15 mouse cellular contexts compared by ENCODE assay signal in genomic region chr2:165310818-165311425, GRCm38 (mm10). TPM values are rescaled to one million over a fixed set of nuclear protein-coding genes. Genes with fewer than 3 reads are reported as not detected.
DNase-seq lines count a peak whose midpoint lies in the region; ATAC-seq and TF ChIP-seq lines count a peak whose summit lies in the region.
"Had no signal": no experiment of that assay in that cellular context is flagged by ENCODE, and none has a peak within 500 bp of the region (broad histone marks: within the 10 kb centered on the region; RNA-seq: fewer than 3 reads in every experiment).

No protein-coding gene starts in this region.

- TF ChIP-seq CTCF in hindbrain, postnatal 0 days (IDR thresholded peaks at IDR 0.05; ENCODE audit: low read depth) = no peak

- intact Hi-C loops in heart, postnatal 25 days (cut with DNase I) = no loop called here

- peak; percentile 68 for DNase-seq in cerebellum, adult 9-10 months
- DNase-seq in cerebellum, adult 11 months = no peak
- peak; percentile 66 to 69 for DNase-seq in cerebellum, postnatal 10 days
- DNase-seq in hindbrain, postnatal 0 days (ENCODE audit: low spot score) = peak; percentile 42
- DNase-seq in heart, postnatal 25 days (ENCODE audit: low spot score) = no peak
- DNase-seq in MN1 (ENCODE audit: low spot score) = no peak
- no peak for DNase-seq in ovary, postnatal 10 days (ENCODE audit: low spot score)
- DNase-seq: kidney, adult 9 months; liver, embryonic 13.5 days had no signal

- WGBS in forebrain, embryonic 13.5 days = 23% methylated on average over 13 of the region's 13 CpGs
- 33% methylated on average over 13 of the region's 13 CpGs for WGBS in hindbrain, postnatal 0 days

- peaks cover 48% of the 10 kb centered on the region for H3K4me1 ChIP-seq in forebrain, embryonic 13.5 days
- H3K4me1 ChIP-seq in hindbrain, postnatal 0 days (ENCODE audit: insufficient read depth, low read length) = peaks cover 18% of the 10 kb centered on the region

- H3K9ac ChIP-seq in forebrain, embryonic 13.5 days = no peak overlapping the region
- no peak overlapping the region for H3K9ac ChIP-seq in hindbrain, postnatal 0 days (replicated peaks; ENCODE audit: low read length)
- H3K9ac ChIP-seq: liver, embryonic 13.5 days had no signal

- peak overlapping the region; percentile 38; the same call in 1 of the 2 replicates for H3K27ac ChIP-seq in forebrain, embryonic 13.5 days
- peak overlapping the region; percentile 54; the same call in 1 of the 2 replicates for H3K27ac ChIP-seq in hindbrain, postnatal 0 days
- H3K27ac ChIP-seq: liver, embryonic 13.5 days had no signal

- no peaks in the 10 kb centered on the region for H3K9me3 ChIP-seq in forebrain, embryonic 13.5 days (replicated peaks)
- H3K9me3 ChIP-seq in hindbrain, postnatal 0 days (ENCODE audit: low read length) = no peaks in the 10 kb centered on the region
- H3K9me3 ChIP-seq: liver, embryonic 13.5 days had no signal

- peaks cover 82% of the 10 kb centered on the region for H3K36me3 ChIP-seq in forebrain, embryonic 13.5 days (ENCODE audit: poor library complexity, severe bottlenecking)
- peaks cover 49% of the 10 kb centered on the region for H3K36me3 ChIP-seq in hindbrain, postnatal 0 days (ENCODE audit: insufficient read depth, low read length)

- H3K27me3 ChIP-seq in forebrain, embryonic 13.5 days = no peaks in the 10 kb centered on the region
- H3K27me3 ChIP-seq in hindbrain, postnatal 0 days (ENCODE audit: insufficient read depth, low read length) = no peaks in the 10 kb centered on the region
- H3K27me3 ChIP-seq: liver, embryonic 13.5 days had no signal

- no peak overlapping the region for H3K4me2 ChIP-seq in forebrain, embryonic 13.5 days
- no peak overlapping the region for H3K4me2 ChIP-seq in hindbrain, postnatal 0 days (ENCODE audit: low read depth, low read length)
- H3K4me2 ChIP-seq: heart, embryonic 11.5 days; liver, embryonic 13.5 days had no signal

- ATAC-seq in forebrain, embryonic 13.5 days = no peak
- ATAC-seq in hindbrain, postnatal 0 days = 0 out of 2 replicates have a peak, but pooled peaks have one; percentile 11
- ATAC-seq: lung, postnatal 0 days had no signal

- H3K4me3 ChIP-seq in forebrain, embryonic 13.5 days = no peak overlapping the region
- H3K4me3 ChIP-seq in hindbrain, postnatal 0 days (ENCODE audit: low read length) = no peak overlapping the region
- H3K4me3 ChIP-seq: erythroblast, embryonic 14.5 days; liver, embryonic 13.5 days had no signal

RNA-seq across cellular contexts. Expression of gene Elmo2, which starts 15.4 kb away (rescaled TPM):
- 90.5 and 101 TPM in 2 replicates for polyA plus RNA-seq in forebrain, embryonic 13.5 days (2015; fragmentation: Nextera tagmentation; extraction: Ambion mirVana)
- total RNA-seq in hindbrain, postnatal 0 days (2014; rRNA removed) = 99.4 and 105 TPM in 2 replicates
- polyA plus RNA-seq in hindbrain, postnatal 0 days (2015; fragmentation: Nextera tagmentation; extraction: Ambion mirVana) = 68.9 and 71.8 TPM in 2 replicates
- 10 to 100 TPM; 18.8 to 20.5 TPM for total RNA-seq in heart, postnatal 25 days (2021)

RNA-seq across cellular contexts. Expression of gene Slc35c2, which starts 23.3 kb away (rescaled TPM):
- polyA plus RNA-seq in forebrain, embryonic 13.5 days (2015; fragmentation: Nextera tagmentation; extraction: Ambion mirVana) = 63.8 and 67.2 TPM in 2 replicates
- total RNA-seq in hindbrain, postnatal 0 days (2014; rRNA removed) = 97.1 and 120 TPM in 2 replicates
- 65.7 and 68.1 TPM in 2 replicates for polyA plus RNA-seq in hindbrain, postnatal 0 days (2015; fragmentation: Nextera tagmentation; extraction: Ambion mirVana)
- 10 to 100 TPM; 18.3 to 21.4 TPM for total RNA-seq in heart, postnatal 25 days (2021)

RNA-seq across cellular contexts. Expression of gene Zfp663, which starts 57.6 kb away (rescaled TPM):
- polyA plus RNA-seq in forebrain, embryonic 13.5 days (2015; fragmentation: Nextera tagmentation; extraction: Ambion mirVana) = 5.7 and 6.1 TPM in 2 replicates
- total RNA-seq in hindbrain, postnatal 0 days (2014; rRNA removed) = 0.47 and 3.8 TPM in 2 replicates
- polyA plus RNA-seq in hindbrain, postnatal 0 days (2015; fragmentation: Nextera tagmentation; extraction: Ambion mirVana) = 2.2 and 2.3 TPM in 2 replicates
- total RNA-seq in heart, postnatal 25 days (2021) = not detected
- total RNA-seq: adrenal gland, adult 18-20 months; gastrocnemius, adult 8-10 months had no signal
- polyA plus RNA-seq: erythroblast, embryonic 14.5 days had no signal

Comparison
In these comparisons a context has a peak if more than half of its experiments do, and no peak if none do; other contexts are left out.
1. DNase-seq: peak in cerebellum, adult 9-10 months (single experiment), cerebellum, postnatal 10 days (2 of 2) and hindbrain, postnatal 0 days (single experiment); none in cerebellum, adult 11 months (single experiment), heart, postnatal 25 days (single experiment), MN1 (single experiment) and ovary, postnatal 10 days (single experiment).